Mouse (Mus musculus): Measurements from ENCODE around the gene Ptma. TPM values are rescaled to one million over a fixed set of nuclear protein-coding genes. Genes with fewer than 3 reads are reported as not detected.

The Ptma gene
- total RNA-seq, 2 experiments from 2014 or later = 1,018 to 1,064 TPM

DNA sequence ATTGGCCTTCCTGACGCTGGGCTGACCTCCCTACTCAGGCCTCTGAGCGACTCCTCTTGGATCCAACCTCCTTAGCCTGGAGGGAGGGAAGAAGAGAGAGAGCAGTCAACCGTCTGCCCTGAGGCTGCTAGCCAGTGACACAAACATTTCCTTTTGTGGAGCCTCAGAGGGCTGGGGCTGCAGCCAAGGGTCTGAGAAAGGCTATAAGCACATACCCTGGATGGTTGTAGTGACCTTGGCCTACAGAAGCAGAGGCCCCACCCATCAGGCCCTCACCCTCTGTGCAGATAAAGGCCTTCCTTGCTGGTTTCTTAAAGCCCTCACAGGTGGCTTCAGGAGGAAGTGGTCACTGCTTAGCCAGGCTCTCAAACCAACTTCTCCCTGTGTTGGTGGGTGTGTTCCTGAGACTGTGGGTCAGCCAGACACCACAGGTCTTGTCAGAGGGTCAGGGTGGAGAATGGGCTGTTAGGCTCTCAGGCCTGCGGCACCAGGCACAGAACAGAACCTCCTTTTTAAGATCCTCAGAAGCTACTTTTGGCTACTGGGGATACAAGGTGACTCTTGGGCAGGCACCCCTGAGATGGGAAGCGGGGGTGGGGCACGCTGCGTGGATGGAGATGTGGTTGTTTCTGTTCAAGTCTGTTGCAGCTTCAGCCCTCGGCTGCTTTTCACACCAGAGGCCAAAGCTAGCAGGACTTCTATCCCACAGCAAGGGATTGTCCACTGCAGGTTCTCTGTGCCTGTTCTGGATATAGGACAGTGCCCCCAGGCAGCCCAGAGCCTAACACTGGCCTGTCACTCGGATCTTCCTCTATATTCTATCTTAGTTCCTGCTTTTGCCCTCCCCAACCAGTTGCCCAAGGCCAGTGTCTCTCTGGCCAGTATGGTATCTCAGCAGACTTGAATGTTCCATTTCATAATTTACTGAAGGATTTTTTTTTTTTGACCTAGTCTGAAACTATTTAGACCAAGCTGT is 34.1 kb upstream of the Ptma start:
- intact Hi-C loops (cut with DNase I) = no loop called here
- DNase-seq = no peak

DNA sequence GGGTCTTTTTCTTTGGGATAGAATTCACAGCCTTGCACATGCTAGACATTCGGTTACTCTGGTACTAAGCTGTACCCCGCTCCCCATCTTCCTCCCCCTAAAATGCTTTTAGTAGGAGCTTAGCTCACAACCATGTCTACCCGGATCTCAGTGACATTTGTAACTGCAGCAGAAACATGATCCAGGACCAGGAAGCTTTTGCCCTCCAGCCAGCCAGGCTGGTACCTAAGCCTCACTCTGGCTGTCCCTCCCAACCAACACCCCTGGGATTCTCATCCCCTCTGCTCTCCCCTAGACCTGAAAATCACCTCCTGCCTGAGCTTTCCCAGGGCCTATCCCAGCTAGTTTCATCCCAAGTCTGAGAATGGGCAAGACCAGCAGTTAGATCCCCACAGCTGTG is 32.7 kb upstream of the Ptma start:
- intact Hi-C loops (cut with DNase I) = no loop called here
- no peak for DNase-seq

DNA sequence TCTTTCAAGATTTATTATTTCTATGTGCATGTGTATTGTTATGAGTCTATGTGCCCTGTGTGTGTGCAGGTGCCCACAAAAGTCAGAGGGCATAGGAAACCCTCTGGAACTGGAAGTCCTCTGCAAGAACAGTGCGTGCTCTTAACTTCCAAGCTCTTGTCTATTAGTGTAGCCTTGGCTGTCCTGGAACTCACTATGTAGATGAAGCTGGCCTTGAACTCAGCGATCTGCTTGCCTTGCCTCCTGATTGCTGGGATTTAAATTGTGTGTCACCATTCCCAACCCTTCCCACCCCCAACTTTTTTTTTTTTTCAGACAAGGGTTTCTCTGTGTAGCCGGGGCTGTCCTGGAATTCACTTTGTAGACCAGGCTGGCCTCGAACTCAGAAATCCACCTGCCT is 30.2 kb upstream of the Ptma start:
- DNase-seq = no peak

DNA sequence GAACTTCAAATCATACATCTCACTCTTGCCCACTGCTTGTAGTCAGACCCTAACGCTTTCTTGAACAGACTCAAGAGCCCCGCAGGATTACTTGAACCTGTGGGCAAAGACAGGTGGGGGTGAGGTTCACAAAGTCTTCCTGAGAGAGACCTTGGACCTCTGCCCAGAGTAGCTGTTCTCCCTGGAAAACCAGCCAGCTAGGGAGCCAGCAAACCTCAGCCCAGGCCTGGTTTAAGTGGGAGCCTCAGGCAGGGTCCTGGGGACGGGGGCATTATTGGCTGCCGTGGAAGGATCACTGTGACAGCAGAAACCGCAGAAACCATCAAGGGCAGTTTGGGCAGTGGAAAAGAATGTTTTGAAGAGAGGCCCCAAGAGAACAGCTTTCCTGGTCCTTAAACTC is 29.2 kb upstream of the Ptma start:
- no peak for DNase-seq
- intact Hi-C loops (cut with DNase I) = loop anchor here (5.0 kb wide), 1 partner anchor 55 kb away; no protein-coding TSS in a partner anchor

More for the DNA sequence above, 30.2 kb upstream of the Ptma start:
- intact Hi-C loops (cut with DNase I) = loop anchor here (5.0 kb wide), 1 partner anchor 54 kb away; no protein-coding TSS in a partner anchor

DNA sequence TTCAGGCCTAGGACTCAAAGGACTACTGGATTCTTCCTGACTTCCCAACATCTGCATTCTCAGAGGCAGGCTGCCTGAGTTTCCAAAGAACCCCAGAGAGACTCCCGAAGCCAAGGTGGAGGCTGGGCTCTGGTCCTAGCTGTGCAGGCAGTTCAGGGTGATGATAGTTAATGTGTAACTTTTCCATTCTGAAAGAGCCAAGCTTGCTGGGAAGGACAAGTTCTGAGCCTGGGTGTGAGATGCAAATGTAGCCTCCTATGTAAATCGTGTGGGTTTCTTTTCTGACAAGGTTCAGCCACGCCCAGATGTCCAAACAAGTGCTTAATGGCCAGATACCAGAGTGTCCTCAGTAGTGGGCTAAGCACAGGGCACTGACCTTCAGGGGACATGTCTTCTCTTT is 28.5 kb upstream of the Ptma start:
- DNase-seq = no peak
- intact Hi-C loops (cut with DNase I) = loop anchor here (5.0 kb wide), 1 partner anchor 56 kb away; no protein-coding TSS in a partner anchor

DNA sequence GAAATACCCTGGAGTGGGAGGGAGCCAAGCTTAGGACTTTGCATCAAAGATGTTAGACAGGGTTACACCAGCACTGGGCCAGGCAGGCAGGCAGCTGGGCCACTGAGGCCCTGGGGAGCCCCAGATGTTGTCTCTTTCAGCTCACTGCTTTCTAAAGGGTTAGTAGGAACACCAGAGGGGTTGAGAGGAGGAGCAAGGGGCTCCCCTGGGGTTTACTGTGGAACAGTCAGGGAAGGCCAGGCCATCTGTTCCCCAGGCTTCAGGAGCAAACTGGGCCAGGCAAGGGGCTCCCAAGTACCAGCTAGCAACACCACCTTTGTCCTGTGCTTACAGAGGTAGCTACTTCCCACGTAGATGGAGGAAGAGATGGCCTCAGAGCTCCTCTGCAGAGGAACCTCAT is 27.9 kb upstream of the Ptma start:
- peak; percentile 65 for DNase-seq

DNA sequence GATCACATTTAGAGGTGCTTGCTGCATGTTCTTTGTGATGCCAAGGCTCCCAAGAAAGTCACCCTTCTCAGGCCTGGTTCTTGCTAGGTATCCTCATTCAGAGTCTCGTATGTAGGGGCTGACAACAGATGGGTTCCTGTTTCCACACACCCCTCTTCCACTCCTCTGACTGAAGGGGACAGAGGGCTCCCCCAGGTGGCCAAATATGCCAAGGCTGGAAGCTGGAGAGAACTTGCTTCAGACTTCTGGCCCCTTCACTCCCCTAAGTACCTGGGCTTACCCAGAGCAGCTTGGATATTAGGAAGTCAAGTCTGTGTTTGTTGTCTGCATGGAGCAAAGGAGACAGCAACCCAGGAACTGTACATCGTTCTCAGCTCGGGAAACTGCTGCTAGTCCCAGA is 26.6 kb upstream of the Ptma start:
- intact Hi-C loops (cut with DNase I) = loop anchor here (5.0 kb wide), 1 partner anchor 58 kb away; no protein-coding TSS in a partner anchor
- DNase-seq = peak; percentile 78

More for the DNA sequence above, 27.9 kb upstream of the Ptma start:
- intact Hi-C loops (cut with DNase I) = loop anchor here (5.0 kb wide), 1 partner anchor 56 kb away; no protein-coding TSS in a partner anchor

DNA sequence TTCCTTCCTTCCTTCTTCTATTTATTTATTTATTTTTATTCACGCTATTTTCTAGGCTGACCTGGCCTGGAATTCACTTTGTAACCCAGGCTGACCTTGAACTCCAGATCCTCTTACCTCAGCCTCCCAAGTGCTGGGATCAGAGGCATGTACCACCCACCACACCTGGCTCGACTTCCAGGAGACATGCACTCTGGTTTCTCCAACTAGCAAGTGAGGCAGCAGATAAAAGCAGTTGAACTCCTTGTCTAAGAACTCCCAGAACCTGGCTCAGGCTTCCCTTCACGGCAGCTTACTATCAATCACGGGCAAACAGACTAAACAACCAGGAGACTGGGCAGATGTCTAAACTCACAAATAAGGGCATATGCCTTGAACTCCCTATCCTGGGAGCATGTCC is 25.8 kb upstream of the Ptma start:
- intact Hi-C loops (cut with DNase I) = no loop called here
- no peak for DNase-seq

DNA sequence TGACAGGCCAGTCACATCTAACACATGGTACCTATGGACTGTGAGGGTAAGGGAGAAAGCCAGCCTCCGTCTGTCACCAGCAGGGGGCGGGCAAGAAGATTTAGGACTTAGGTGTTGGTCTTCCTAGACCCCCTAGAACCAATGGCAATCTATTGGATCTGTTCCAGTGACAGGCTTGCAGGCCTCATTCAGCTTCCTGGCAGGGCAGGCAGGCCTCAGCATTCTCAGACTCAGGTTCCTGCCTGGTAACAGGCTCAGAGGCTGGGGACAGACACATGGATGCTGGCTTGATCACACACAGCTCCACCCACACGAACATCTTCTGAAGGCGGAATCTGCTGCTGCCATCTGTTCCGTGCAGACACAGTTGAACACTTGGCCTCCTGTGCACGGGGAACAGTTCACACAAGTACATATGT is 25.4 kb upstream of the Ptma start:
- DNase-seq = peak; percentile 82
- intact Hi-C loops (cut with DNase I) = no loop called here

DNA sequence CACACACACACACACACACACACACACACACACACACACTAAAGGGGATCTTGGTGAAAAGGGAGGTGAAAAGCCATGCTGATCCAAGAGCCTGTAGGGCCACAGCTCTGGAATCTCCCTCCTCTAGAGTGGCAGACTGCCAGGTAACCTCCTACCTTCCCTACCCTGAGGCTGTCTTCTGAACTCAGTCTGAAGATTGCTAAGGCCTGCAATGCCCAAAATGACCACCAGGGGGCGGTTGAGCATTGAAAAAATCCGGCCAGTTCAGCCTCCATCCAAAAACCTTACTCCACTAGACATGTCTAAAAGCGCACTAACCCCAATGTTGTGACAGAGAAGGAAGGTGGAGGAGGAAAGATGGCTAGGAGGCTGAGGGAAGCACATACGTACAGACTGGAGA is 25.0 kb upstream of the Ptma start:
- intact Hi-C loops (cut with DNase I) = no loop called here
- peak; percentile 94 for DNase-seq

DNA sequence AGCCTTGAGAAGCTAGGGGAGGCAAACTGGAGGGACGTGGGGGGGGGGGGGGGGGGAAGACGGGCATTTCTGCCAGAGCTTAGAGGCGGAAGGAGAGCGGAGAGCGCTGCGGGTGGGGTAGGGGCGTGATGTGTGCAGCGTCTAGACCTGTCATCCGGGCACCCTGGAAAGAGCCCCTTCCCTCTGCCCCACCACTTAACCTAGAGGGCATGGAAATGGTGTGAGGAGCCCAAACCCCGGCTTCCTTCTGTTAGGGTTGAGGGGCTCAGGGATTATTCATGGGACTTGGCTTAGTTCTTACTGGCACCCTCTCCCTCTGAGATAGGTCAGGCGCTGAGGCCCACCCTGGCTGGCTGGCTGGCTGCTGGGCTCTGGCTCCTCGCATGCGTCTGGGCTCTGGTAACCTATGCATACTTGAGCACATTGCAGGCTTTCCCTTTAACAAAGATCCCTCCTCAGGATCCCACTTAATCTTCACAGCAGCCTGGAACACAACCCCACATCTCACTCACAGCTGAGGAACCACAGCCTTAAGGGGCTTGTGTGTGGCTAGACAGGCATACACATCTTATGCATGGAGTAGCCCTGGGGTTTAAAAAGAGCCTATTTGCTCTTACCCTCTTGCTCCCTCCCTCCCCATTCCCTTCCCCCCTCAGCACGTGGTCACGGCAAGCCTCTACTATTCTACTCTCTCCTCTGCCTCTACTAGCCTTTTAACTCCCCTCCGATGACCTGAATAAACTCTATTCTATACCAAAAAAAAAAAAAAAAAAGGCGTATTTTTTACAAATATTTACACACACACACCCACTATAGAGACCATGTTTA is 24.1 kb upstream of the Ptma start:
- intact Hi-C loops (cut with DNase I) = loop anchor here (2.0 kb wide), 1 partner anchor 30 kb away; no protein-coding TSS in a partner anchor
- DNase-seq = peak; percentile 24

DNA sequence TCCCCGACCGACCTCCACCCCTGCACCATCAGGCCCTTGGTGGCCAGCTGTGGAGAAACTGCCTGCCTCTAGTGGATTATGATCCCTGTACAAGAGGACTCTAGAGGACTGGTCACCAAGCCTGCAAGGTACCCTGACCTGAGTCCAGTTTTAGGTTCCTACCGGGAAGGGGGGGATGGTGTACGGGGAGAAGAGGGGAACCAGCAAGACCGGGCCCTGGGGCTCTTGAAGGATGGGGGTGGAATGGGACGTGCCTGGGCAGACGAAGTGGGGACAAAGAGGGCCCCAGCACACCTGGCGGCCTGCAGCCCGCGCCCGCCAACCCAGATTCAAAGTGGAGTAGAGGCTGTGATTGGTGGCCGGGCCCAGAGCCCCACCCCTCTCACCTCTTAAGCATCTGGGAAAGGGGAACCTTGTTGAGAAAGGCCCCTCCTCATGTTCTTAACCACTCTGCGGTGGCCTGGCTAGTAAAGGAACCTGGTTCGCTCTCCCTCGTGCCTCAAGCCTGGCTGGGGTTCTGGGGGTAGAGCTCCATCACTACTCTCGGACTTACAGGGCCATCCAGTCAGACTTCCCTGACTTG is 23.3 kb upstream of the Ptma start:
- intact Hi-C loops (cut with DNase I) = loop anchor here (2.0 kb wide), 1 partner anchor 30 kb away; no protein-coding TSS in a partner anchor

DNA sequence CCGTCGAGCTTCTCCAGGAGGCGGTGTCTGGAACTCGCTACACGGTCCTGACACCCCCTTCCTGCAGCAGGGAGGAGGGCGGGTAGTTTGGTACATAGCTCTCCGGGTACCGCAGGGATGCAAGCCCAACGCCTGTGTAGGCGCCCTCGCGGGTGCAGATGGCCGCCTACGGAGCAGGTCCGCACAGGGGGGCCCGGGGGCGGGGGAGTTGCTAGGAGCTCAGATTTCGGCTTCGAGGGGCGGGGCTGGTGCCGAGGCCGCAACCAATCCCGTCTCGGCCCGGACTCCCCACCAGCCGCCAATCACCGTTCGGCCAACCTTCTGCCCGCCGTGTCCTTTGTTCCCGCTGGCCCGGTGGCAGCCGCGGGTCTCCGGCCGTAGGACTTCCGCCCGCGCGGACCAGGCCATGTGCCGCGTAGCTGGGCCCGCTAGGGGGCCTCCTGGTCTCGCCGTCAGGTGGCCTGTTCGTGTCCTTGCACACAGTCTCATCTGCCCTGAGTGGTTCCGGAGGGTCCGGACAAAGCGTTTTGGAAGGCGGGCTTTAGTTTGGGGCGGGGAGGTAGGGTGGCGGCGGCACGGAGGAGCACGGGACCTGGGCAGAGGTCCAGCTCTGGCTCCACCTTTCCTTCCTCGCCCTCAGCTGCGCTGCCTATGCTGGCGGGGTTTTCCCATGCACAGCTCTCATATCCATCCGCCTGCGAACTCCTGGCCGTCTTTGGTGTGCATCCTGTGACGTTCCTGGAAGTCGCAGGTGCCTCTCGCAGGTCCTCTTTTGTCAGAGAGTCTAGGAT is 22.4 kb upstream of the Ptma start:
- DNase-seq = peak; percentile 97
- intact Hi-C loops (cut with DNase I) = loop anchor here (2.0 kb wide), 1 partner anchor 29 kb away; no protein-coding TSS in a partner anchor

More for the DNA sequence above, 23.3 kb upstream of the Ptma start:
- peak; percentile 45 for DNase-seq

DNA sequence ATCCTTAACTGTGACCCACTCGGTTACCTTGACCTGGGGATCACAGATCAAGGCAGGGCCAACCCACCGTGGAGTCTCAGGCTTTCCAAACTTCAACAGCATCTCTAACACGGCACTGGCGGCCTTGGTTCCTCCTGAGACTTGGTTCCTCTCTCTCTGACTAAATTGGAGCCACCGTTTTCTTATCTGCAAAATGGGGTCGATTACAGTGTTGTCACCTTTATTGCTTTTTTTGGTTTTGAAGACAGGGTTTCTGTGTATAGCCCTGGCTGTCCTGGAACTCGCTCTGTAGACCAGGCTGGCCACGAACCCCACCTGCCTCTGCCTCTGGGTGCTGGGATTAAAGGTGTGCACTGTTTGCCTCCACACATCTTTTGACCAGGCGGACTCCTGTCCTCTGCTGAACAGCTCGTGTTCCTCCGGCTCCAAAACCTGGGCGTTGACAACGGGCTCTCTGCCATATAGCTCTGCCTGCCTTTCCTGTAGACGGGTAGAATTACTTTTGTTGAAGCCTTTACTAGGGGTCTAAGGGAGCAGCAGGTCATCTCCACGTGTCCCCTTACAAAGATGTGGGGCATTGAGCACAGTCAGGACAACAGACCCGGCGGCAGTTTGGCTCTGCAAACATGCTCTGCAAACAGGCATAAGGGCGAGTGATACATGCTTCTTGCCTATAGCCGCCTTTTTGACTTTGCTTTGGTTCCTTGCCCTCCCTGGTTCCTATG is 21.7 kb upstream of the Ptma start:
- peak; percentile 28 for DNase-seq
- intact Hi-C loops (cut with DNase I) = no loop called here

DNA sequence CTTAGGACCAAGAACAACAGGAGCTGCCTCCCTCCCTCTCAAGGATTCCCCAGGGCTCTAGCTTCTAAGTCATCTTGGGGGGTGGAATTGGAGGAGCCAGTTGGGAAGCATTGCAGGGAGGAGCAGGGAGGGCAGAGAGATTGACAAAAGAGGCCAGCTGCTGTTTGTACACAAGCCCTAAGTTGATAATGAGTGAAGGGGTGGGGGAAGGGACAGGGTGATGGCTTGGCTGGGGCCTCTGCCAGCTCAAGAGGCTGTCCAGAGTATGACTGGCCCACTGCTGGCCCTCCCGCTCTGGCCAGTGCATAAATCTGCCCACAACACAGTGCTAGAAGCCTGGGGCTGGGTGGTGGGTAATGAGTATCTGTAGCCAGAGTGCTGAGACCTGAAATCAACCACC is 21.1 kb upstream of the Ptma start:
- intact Hi-C loops (cut with DNase I) = no loop called here

DNA sequence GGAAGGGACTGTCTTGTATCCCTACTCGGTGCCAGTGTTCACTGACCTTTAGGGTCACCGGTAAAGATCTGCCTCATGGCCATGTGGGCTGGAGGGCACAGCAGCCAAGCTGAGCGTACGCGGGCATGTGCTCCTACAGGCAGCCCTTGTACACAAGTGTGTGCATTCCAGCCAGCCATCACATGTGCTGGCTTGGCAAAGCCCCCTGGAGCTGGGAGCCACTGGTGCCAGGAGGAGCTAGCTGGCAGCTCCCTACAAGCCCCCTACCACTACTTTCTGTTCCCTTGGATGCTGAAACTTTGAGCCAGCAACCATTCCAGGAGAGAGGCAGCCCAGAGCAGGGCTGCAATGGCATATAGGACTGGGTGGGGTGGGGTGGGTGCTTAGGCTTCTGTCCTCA is 20.1 kb upstream of the Ptma start:
- peak; percentile 59 for DNase-seq
- intact Hi-C loops (cut with DNase I) = no loop called here

More for the DNA sequence above, 21.1 kb upstream of the Ptma start:
- DNase-seq = peak; percentile 58

DNA sequence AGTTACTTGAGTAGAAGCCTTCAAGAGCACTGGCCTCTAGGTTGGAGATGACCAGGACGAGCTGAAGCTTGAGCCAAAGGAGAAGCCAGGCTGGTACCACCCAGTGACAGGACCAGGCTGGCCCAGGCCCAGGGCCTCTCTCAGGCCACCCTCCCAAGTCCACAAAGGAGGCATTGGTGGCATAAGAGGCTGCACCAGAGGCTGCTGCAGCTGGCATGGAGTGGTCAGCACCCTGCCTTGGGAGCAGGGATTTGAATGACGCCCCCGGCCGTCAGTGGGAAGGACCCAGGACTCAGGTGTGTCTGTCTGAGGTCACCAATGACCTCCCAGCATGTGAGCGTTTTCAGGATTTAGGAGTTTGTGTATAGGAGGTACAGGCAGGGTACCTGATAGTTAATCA is 18.7 kb upstream of the Ptma start:
- intact Hi-C loops (cut with DNase I) = no loop called here
- no peak for DNase-seq

DNA sequence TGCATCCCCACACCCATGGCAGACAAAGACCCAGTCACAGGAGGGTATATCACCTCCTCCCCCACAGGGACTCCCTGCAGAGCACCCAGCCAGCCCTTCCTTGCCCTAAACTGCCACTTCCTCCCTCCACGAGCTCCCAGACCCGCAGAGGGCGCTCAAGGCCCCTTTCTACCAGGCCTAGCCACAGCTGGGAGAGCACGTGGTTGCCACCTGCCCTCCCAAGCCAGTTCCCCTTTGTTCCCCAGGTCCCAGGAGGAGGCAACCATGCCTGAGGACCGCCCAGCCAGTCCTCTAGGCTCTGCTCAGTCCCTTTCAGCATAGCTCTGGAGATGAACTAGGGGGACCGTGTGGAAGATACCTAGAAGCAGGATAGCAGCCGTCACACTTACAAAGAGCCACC is 17.1 kb upstream of the Ptma start:
- intact Hi-C loops (cut with DNase I) = no loop called here
- DNase-seq = peak; percentile 86

DNA sequence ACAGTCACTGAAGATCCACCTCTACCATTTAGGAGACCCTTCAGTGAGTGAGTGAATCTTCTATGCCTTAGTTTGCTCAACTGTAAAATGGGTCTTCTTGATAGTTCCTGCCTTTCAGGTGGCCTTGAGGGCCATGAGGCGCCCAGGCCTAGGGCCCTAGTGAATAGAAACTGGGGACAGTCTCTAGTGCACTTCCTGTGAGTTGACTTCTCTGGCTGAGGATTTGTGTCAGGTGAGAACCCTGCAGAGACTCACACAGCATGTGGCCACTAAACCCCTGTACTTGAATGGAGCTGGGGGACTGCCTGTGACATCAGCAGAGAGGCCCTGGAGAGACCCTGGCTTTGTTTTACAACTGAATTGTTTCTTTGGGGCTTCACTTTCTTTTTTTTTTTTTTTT is 16.3 kb upstream of the Ptma start:
- no peak for DNase-seq
- intact Hi-C loops (cut with DNase I) = no loop called here

All from left cerebral cortex, postnatal 4 days (tissue).